Mouse (Mus musculus) kidney, postnatal 0 days (tissue): ENCODE measurements around the gene Ssr1. TPM values are rescaled to one million over a fixed set of nuclear protein-coding genes. Genes with fewer than 3 reads are reported as not detected.

ENCODE experiments used
- ATAC-seq: fragments of 200-750 bp; cut with Nextera tagmentation; replicated peaks from 2 replicates; pipeline ENCODE4 v1.8.0; 2017; ENCODE audit warnings: low read depth, moderate number of reproducible peaks, moderate TSS enrichment, moderate library complexity; ENCODE audit not compliant: low FRiP score
- DNase-seq: peaks from one replicate; pipeline ENCODE4 v3.0.0-alpha.2; 2016; ENCODE audit warnings: low spot score
- H3K27ac ChIP-seq: fragments of 300-500 bp; sonication (generic); 2 replicates; pipeline ENCODE4 v1.5.1; 2014; ENCODE audit warnings: mild to moderate bottlenecking
- H3K27me3 ChIP-seq: fragments of 300-500 bp; sonication (generic); 2 replicates; pipeline ENCODE4 v1.6.1; 2014; ENCODE audit warnings: low read length, mixed read lengths; ENCODE audit not compliant: insufficient read depth
- H3K36me3 ChIP-seq: fragments of 300-500 bp; sonication (generic); 2 replicates; pipeline ENCODE4 v1.6.1; 2014; ENCODE audit warnings: low read length, mixed read lengths; ENCODE audit not compliant: insufficient read depth
- H3K4me1 ChIP-seq: fragments of 300-500 bp; sonication (generic); replicated peaks from 2 replicates; pipeline ENCODE4 v1.6.1; 2014; ENCODE audit warnings: antibody characterized with exemption, low read length, mixed read lengths; ENCODE audit not compliant: insufficient read depth
- H3K4me2 ChIP-seq: fragments of 300-500 bp; sonication (generic); 2 replicates; pipeline ENCODE4 v1.6.1; 2014; ENCODE audit warnings: mild to moderate bottlenecking, low read length, moderate library complexity, mixed read lengths
- H3K4me3 ChIP-seq: fragments of 300-500 bp; sonication (generic); replicated peaks from 2 replicates; pipeline ENCODE4 v1.5.1; 2014; ENCODE audit warnings: low read depth, low read length
- H3K9ac ChIP-seq: fragments of 300-500 bp; sonication (generic); 2 replicates; pipeline ENCODE4 v1.6.1; 2014; ENCODE audit warnings: low read depth, low read length
- H3K9me3 ChIP-seq: fragments of 300-500 bp; sonication (generic); replicated peaks from 2 replicates; pipeline ENCODE4 v1.6.1; 2016; ENCODE audit warnings: low read length, inconsistent platforms, mixed read lengths
- CTCF ChIP-seq: IDR thresholded peaks from 2 replicates; pipeline ENCODE4 v1.5.1; 2016; ENCODE audit warnings: antibody characterized with exemption, low read depth, mild to moderate bottlenecking, moderate library complexity
- WGBS: fragments of 180-500 bp; shearing (Covaris S2); extraction: QIAGEN DNeasy Blood & Tissue Kit; methylation state at CpG from one replicate; pipeline ENCODE4 v1.1.7; 2014; 5-methylcytosine and 5-hydroxymethylcytosine counted together
- polyA plus RNA-seq: library from polyadenylated mRNA; unstranded; fragments of >200 nt; fragmentation: Nextera tagmentation; extraction: Ambion mirVana; gene quantifications from 2 replicates; pipeline ENCODE4 v1.2.1, GENCODE M21; 2015

Ssr1 gene
- polyA plus RNA-seq, 1 experiment from 2014 or later = 116 TPM

DNA sequence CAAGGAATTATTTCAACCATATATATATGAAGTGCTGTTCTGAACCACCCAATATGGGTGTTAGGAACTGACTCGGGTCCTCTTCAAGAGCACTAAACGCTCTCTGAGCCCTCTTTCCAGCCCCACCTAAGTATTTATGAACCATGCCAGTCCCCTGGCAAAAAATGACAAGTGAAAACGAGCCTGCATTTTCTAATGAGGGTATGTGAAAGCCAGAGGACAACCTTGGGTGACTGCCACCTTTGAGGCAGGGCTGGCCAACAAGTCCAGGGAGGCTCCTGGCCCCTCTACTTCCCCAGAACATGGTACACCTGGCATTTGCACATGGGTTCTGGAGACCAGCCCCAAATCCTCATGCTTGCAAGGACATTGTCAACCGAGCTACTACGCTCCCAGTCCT is 19.3 kb downstream of the Ssr1 start:
- no peaks in the 10 kb centered on the region for H3K27me3 ChIP-seq
- 82% methylated on average over 5 of the region's 5 CpGs for WGBS
- DNase-seq = no peak
- H3K4me3 ChIP-seq = no peak overlapping the region
- no peaks in the 10 kb centered on the region for H3K9me3 ChIP-seq
- H3K4me1 ChIP-seq = no peaks in the 10 kb centered on the region
- H3K36me3 ChIP-seq = 0 out of 2 replicates have a peak, but pooled peaks cover 20% of the 10 kb centered on the region
- ATAC-seq = no peak
- no peak overlapping the region for H3K9ac ChIP-seq
- H3K27ac ChIP-seq = no peak overlapping the region
- H3K4me2 ChIP-seq = no peak overlapping the region
- no peak for TF ChIP-seq CTCF

GRCm38 (mm10) chr13:37974036-37974435 is 20.0 kb downstream of the Ssr1 start:
- 86% methylated on average over 6 of the region's 6 CpGs for WGBS
- no peak for ATAC-seq
- H3K9me3 ChIP-seq = no peaks in the 10 kb centered on the region
- no peak for DNase-seq
- 0 out of 2 replicates have a peak, but pooled peaks cover 15% of the 10 kb centered on the region for H3K36me3 ChIP-seq
- H3K4me2 ChIP-seq = no peak overlapping the region
- H3K27me3 ChIP-seq = no peaks in the 10 kb centered on the region
- H3K4me3 ChIP-seq = no peak overlapping the region
- no peak overlapping the region for H3K27ac ChIP-seq
- peaks cover 1% of the 10 kb centered on the region; the same call in 1 of the 2 replicates for H3K4me1 ChIP-seq
- no peak for TF ChIP-seq CTCF
- no peak overlapping the region for H3K9ac ChIP-seq

- H3K27ac ChIP-seq = no peak overlapping the region
- peak; percentile 53; the same call in 1 of the 2 replicates for TF ChIP-seq CTCF
- peaks cover 19% of the 10 kb centered on the region for H3K4me1 ChIP-seq
- no peak for ATAC-seq
- no peaks in the 10 kb centered on the region for H3K36me3 ChIP-seq
- H3K27me3 ChIP-seq = no peaks in the 10 kb centered on the region
- no peak overlapping the region for H3K9ac ChIP-seq
- no peak for DNase-seq
- WGBS = 56% methylated on average over 11 of the region's 11 CpGs
- no peak overlapping the region for H3K4me3 ChIP-seq
- no peaks in the 10 kb centered on the region for H3K9me3 ChIP-seq
- H3K4me2 ChIP-seq = no peak overlapping the region
Measured at GRCm38 (mm10) chr13:37970887-37971530, 23.0 kb downstream of the Ssr1 start.

DNA sequence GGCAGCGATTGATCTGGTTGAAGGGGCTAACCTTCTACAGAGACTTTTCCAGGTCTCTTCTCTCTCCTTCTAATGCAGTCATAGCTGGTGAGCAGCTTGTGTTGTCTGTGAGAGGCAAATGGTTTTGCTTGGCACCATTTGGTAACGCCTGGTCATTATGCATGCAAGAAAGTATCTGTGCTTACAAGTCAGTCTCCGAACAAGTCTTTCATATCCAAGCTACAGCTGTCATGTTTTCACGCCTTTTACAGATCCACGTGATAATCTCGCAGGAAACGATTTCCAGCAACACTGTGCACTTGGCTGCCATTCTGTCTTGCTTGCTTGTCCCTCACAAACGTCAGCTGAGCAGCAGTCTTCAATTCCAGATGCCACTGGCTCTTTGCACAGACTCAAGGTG is 24.0 kb downstream of the Ssr1 start:
- H3K4me1 ChIP-seq = peaks cover 29% of the 10 kb centered on the region
- no peak overlapping the region for H3K9ac ChIP-seq
- H3K9me3 ChIP-seq = no peaks in the 10 kb centered on the region
- ATAC-seq (no peak), DNase-seq (no peak)
- WGBS = 68% methylated on average over 8 of the region's 8 CpGs
- no peaks in the 10 kb centered on the region for H3K36me3 ChIP-seq
- no peak overlapping the region for H3K27ac ChIP-seq
- no peak for TF ChIP-seq CTCF
- H3K4me2 ChIP-seq = no peak overlapping the region
- H3K4me3 ChIP-seq = no peak overlapping the region
- H3K27me3 ChIP-seq = no peaks in the 10 kb centered on the region

DNA sequence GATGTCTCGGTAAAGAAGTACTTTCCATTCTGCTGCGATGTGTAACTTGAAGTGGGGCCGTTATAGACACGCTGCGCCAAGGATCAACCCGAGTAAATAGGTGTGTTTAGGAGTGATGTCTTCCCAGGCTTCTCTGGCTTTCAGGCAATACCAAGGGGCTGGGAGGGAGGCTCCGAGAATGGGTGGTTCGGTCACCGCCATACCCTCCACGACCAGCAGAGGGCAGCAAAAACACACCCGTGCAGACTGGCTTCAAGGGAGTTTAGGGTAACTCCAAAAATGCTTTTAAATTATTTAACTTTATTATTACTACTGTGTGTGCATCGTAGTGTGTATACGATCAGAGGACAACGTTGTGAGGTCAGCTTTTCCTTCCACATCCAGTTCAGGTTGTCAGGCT is 24.7 kb downstream of the Ssr1 start:
- Histone ChIP-seq H3K4me2 (peak overlapping the region; percentile 37), H3K4me1 (peaks cover 33% of the 10 kb centered on the region), H3K4me3 (no peak overlapping the region), H3K27ac (no peak overlapping the region), H3K9ac (no peak overlapping the region), H3K36me3 (no peaks in the 10 kb centered on the region), H3K27me3 (no peaks in the 10 kb centered on the region), H3K9me3 (no peaks in the 10 kb centered on the region)
- DNase-seq (peak; percentile 84), ATAC-seq (no peak; the same call in 1 of the 2 replicates)
- 2% methylated on average over 14 of the region's 14 CpGs for WGBS
- peak; percentile 96 for TF ChIP-seq CTCF

DNA sequence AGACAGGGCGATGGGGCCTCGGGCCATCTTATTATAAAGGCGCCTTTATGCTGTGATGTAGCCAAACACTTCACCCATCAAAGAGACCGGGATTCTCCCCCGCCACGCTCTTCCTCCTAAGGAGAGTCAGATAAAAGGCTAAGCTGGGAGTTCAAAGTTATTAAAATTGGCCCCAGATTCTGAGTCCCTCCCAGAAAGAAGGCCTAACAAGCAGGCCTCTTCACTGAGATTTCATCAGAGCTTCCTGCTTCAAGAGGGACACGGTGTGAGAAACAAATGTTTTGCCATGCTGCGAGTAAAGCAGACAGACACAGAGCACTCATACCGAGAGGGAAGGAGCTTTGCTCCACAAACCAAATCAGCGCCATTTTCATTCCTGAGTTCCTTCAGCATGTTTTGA is 26.5 kb downstream of the Ssr1 start:
- DNase-seq (no peak), ATAC-seq (no peak)
- Histone ChIP-seq H3K9ac (no peak overlapping the region), H3K4me1 (peaks cover 39% of the 10 kb centered on the region), H3K4me3 (no peak overlapping the region), H3K27ac (peak overlapping the region; percentile 65), H3K36me3 (no peaks in the 10 kb centered on the region), H3K4me2 (no peak overlapping the region), H3K9me3 (no peaks in the 10 kb centered on the region), H3K27me3 (no peaks in the 10 kb centered on the region)
- TF ChIP-seq CTCF = no peak
- WGBS = 48% methylated on average over 10 of the region's 10 CpGs
